Mouse (Mus musculus): ENCODE measurements at regions not wholly inside any gene's neighbourhood (a gene's known extent, or its start where the extent isn't known, plus 50 kb on each side); places are given as distances from the start of the nearest gene placed in this dataset.

- TF ChIP-seq POLR2A (IDR thresholded peaks at IDR 0.05; ENCODE audit: low read depth, low read length) (no peak), CTCF (IDR thresholded peaks at IDR 0.05; ENCODE audit: extremely low read depth, insufficient read depth, insufficient read length, insufficient replicate concordance) (no peak)
- 85% methylated on average over 10 of the region's 10 CpGs for WGBS
- DNase-seq (ENCODE audit: low read depth in 1 of 2, low spot score in 2 of 2): no peak
Observed at GRCm38 (mm10) chr16:50841205-50841604, 250.3 kb upstream of the Ccdc54 start.

GRCm38 (mm10) chr16:50839665-50840064 lies 248.7 kb upstream of the Ccdc54 start:
- no peak for DNase-seq (ENCODE audit: low read depth in 1 of 2, low spot score in 2 of 2)
- 41% methylated on average over 9 of the region's 9 CpGs for WGBS
- Histone ChIP-seq H3K27ac (ENCODE audit: insufficient read depth, low read length) (no peak overlapping the region), H3K36me3 (ENCODE audit: control insufficient read depth, insufficient read depth, low read length) (no peaks in the 10 kb centered on the region), H3K4me3 (ENCODE audit: extremely low read depth, insufficient read depth, insufficient read length) (no peak overlapping the region), H3K27me3 (ENCODE audit: control insufficient read depth, insufficient read depth, low read length) (no peaks in the 10 kb centered on the region), H3K4me1 (ENCODE audit: control insufficient read depth, insufficient read depth, insufficient read length) (no peaks in the 10 kb centered on the region)
- TF ChIP-seq POLR2A (IDR thresholded peaks at IDR 0.05; ENCODE audit: low read depth, low read length) (no peak), CTCF (IDR thresholded peaks at IDR 0.05; ENCODE audit: extremely low read depth, insufficient read depth, insufficient read length, insufficient replicate concordance) (no peak)

More at GRCm38 (mm10) chr16:50841205-50841604, 250.3 kb upstream of the Ccdc54 start:
- H3K27me3 ChIP-seq (ENCODE audit: control insufficient read depth, insufficient read depth, low read length): no peaks in the 10 kb centered on the region
- no peaks in the 10 kb centered on the region for H3K36me3 ChIP-seq (ENCODE audit: control insufficient read depth, insufficient read depth, low read length)
- H3K27ac ChIP-seq (ENCODE audit: insufficient read depth, low read length): no peak overlapping the region
- H3K4me3 ChIP-seq (ENCODE audit: extremely low read depth, insufficient read depth, insufficient read length): no peak overlapping the region
- H3K4me1 ChIP-seq (ENCODE audit: control insufficient read depth, insufficient read depth, insufficient read length): no peaks in the 10 kb centered on the region

- WGBS: 90% methylated on average over 9 of the region's 9 CpGs
- Histone ChIP-seq H3K4me3 (ENCODE audit: extremely low read depth, insufficient read depth, insufficient read length) (no peak overlapping the region), H3K4me1 (ENCODE audit: control insufficient read depth, insufficient read depth, insufficient read length) (no peaks in the 10 kb centered on the region), H3K27ac (ENCODE audit: insufficient read depth, low read length) (no peak overlapping the region), H3K36me3 (ENCODE audit: control insufficient read depth, insufficient read depth, low read length) (no peaks in the 10 kb centered on the region), H3K27me3 (ENCODE audit: control insufficient read depth, insufficient read depth, low read length) (no peaks in the 10 kb centered on the region)
- no peak for TF ChIP-seq POLR2A (IDR thresholded peaks at IDR 0.05; ENCODE audit: low read depth, low read length)
- no peak for DNase-seq (ENCODE audit: low read depth in 1 of 2, low spot score in 2 of 2)
Observed at GRCm38 (mm10) chr16:50837416-50837815, 246.5 kb upstream of the Ccdc54 start.

- 57% methylated on average over 4 of the region's 4 CpGs for WGBS
- no peak overlapping the region for H3K27ac ChIP-seq (ENCODE audit: insufficient read depth, low read length)
- TF ChIP-seq CTCF (IDR thresholded peaks at IDR 0.05; ENCODE audit: extremely low read depth, insufficient read depth, insufficient read length, insufficient replicate concordance) (no peak), POLR2A (IDR thresholded peaks at IDR 0.05; ENCODE audit: low read depth, low read length) (no peak)
- H3K4me1 ChIP-seq (ENCODE audit: control insufficient read depth, insufficient read depth, insufficient read length): no peaks in the 10 kb centered on the region
- no peaks in the 10 kb centered on the region for H3K36me3 ChIP-seq (ENCODE audit: control insufficient read depth, insufficient read depth, low read length)
- H3K4me3 ChIP-seq (ENCODE audit: extremely low read depth, insufficient read depth, insufficient read length): no peak overlapping the region
- no peak for DNase-seq (ENCODE audit: low read depth in 1 of 2, low spot score in 2 of 2)
- H3K27me3 ChIP-seq (ENCODE audit: control insufficient read depth, insufficient read depth, low read length): no peaks in the 10 kb centered on the region
Observed at GRCm38 (mm10) chr16:50836457-50836856, 245.5 kb upstream of the Ccdc54 start.

- Histone ChIP-seq H3K4me3 (ENCODE audit: extremely low read depth, insufficient read depth, insufficient read length) (no peak overlapping the region), H3K36me3 (ENCODE audit: control insufficient read depth, insufficient read depth, low read length) (no peaks in the 10 kb centered on the region), H3K27me3 (ENCODE audit: control insufficient read depth, insufficient read depth, low read length) (no peaks in the 10 kb centered on the region), H3K27ac (ENCODE audit: insufficient read depth, low read length) (no peak overlapping the region), H3K4me1 (ENCODE audit: control insufficient read depth, insufficient read depth, insufficient read length) (no peaks in the 10 kb centered on the region)
- WGBS: 93% methylated on average over 2 of the region's 2 CpGs
- DNase-seq (ENCODE audit: low read depth in 1 of 2, low spot score in 2 of 2): no peak
- TF ChIP-seq POLR2A (IDR thresholded peaks at IDR 0.05; ENCODE audit: low read depth, low read length) (no peak), CTCF (IDR thresholded peaks at IDR 0.05; ENCODE audit: extremely low read depth, insufficient read depth, insufficient read length, insufficient replicate concordance) (no peak)
Observed at GRCm38 (mm10) chr16:50833357-50833756, 242.4 kb upstream of the Ccdc54 start.

- 84% methylated on average over 7 of the region's 7 CpGs for WGBS
Observed at GRCm38 (mm10) chr16:50822352-50822751, 231.4 kb upstream of the Ccdc54 start.

GRCm38 (mm10) chr16:50814626-50815025 lies 223.7 kb upstream of the Ccdc54 start:
- no peak overlapping the region for H3K27ac ChIP-seq (ENCODE audit: insufficient read depth, low read length)
- H3K4me1 ChIP-seq (ENCODE audit: control insufficient read depth, insufficient read depth, insufficient read length): no peaks in the 10 kb centered on the region
- 77% methylated on average over 4 of the region's 4 CpGs for WGBS
- no peak for DNase-seq (ENCODE audit: low read depth in 1 of 2, low spot score in 2 of 2)
- no peaks in the 10 kb centered on the region for H3K36me3 ChIP-seq (ENCODE audit: control insufficient read depth, insufficient read depth, low read length)
- TF ChIP-seq CTCF (IDR thresholded peaks at IDR 0.05; ENCODE audit: extremely low read depth, insufficient read depth, insufficient read length, insufficient replicate concordance) (no peak), POLR2A (IDR thresholded peaks at IDR 0.05; ENCODE audit: low read depth, low read length) (no peak)
- H3K4me3 ChIP-seq (ENCODE audit: extremely low read depth, insufficient read depth, insufficient read length): no peak overlapping the region
- no peaks in the 10 kb centered on the region for H3K27me3 ChIP-seq (ENCODE audit: control insufficient read depth, insufficient read depth, low read length)

More at GRCm38 (mm10) chr16:50822352-50822751, 231.4 kb upstream of the Ccdc54 start:
- no peaks in the 10 kb centered on the region for H3K36me3 ChIP-seq (ENCODE audit: control insufficient read depth, insufficient read depth, low read length)
- no peak for TF ChIP-seq POLR2A (IDR thresholded peaks at IDR 0.05; ENCODE audit: low read depth, low read length)
- TF ChIP-seq CTCF (IDR thresholded peaks at IDR 0.05; ENCODE audit: extremely low read depth, insufficient read depth, insufficient read length, insufficient replicate concordance): no peak
- no peak for DNase-seq (ENCODE audit: low read depth in 1 of 2, low spot score in 2 of 2)
- no peaks in the 10 kb centered on the region for H3K27me3 ChIP-seq (ENCODE audit: control insufficient read depth, insufficient read depth, low read length)
- H3K27ac ChIP-seq (ENCODE audit: insufficient read depth, low read length): no peak overlapping the region
- H3K4me3 ChIP-seq (ENCODE audit: extremely low read depth, insufficient read depth, insufficient read length): no peak overlapping the region
- H3K4me1 ChIP-seq (ENCODE audit: control insufficient read depth, insufficient read depth, insufficient read length): no peaks in the 10 kb centered on the region
